Mouse (Mus musculus) neural tube, embryonic 11.5 days (tissue): ENCODE measurements at regions not wholly inside any gene's neighbourhood (a gene's known extent, or its start where the extent isn't known, plus 50 kb on each side); places are given as distances from the start of the nearest gene placed in this dataset.

Experiments used
- ATAC-seq: fragments of 200-750 bp; cut with Nextera tagmentation; 2 replicates; pipeline ENCODE4 v1.8.0; 2017; ENCODE audit warnings: moderate number of reproducible peaks, mild to moderate bottlenecking, moderate TSS enrichment, moderate library complexity; ENCODE audit not compliant: insufficient read depth, low FRiP score, low TSS enrichment
- DNase-seq: peaks from one replicate; pipeline ENCODE4 v3.0.0-alpha.2; 2015; ENCODE audit warnings: low spot score
- H3K27ac ChIP-seq: fragments of 300-500 bp; sonication (generic); 2 replicates; pipeline ENCODE4 v1.5.1; 2014; ENCODE audit warnings: low read depth, mild to moderate bottlenecking, low read length
- H3K27me3 ChIP-seq: fragments of 300-500 bp; sonication (generic); 2 replicates; pipeline ENCODE4 v1.6.1; 2014; ENCODE audit warnings: mild to moderate bottlenecking, low read length, mixed read lengths; ENCODE audit not compliant: control insufficient read depth, insufficient read depth
- H3K36me3 ChIP-seq: fragments of 300-500 bp; sonication (generic); 2 replicates; pipeline ENCODE4 v1.6.1; 2014; ENCODE audit warnings: mild to moderate bottlenecking, low read length, moderate library complexity, mixed read lengths; ENCODE audit not compliant: control insufficient read depth, insufficient read depth
- H3K4me1 ChIP-seq: fragments of 300-500 bp; sonication (generic); 2 replicates; pipeline ENCODE4 v1.6.1; 2014; ENCODE audit warnings: low read length, mixed read lengths; ENCODE audit not compliant: control insufficient read depth, insufficient read depth
- H3K4me2 ChIP-seq: fragments of 300-500 bp; sonication (generic); 2 replicates; pipeline ENCODE4 v1.6.1; 2014; ENCODE audit warnings: low read depth, mild to moderate bottlenecking, moderate library complexity
- H3K4me3 ChIP-seq: fragments of 300-500 bp; sonication (generic); 2 replicates; pipeline ENCODE4 v1.5.1; 2014; ENCODE audit warnings: low read depth, low read length
- H3K9ac ChIP-seq: fragments of 300-500 bp; sonication (generic); 2 replicates; pipeline ENCODE4 v1.6.1; 2014; ENCODE audit warnings: mild to moderate bottlenecking, low read length
- H3K9me3 ChIP-seq: fragments of 300-500 bp; sonication (generic); 2 replicates; pipeline ENCODE4 v1.6.1; 2016; ENCODE audit warnings: low read length; ENCODE audit not compliant: control insufficient read depth
- WGBS: fragments of 180-500 bp; shearing (Covaris S2); extraction: QIAGEN DNeasy Blood & Tissue Kit; methylation state at CpG from one replicate; pipeline ENCODE4 v1.1.7; 2014; 5-methylcytosine and 5-hydroxymethylcytosine counted together

DNA sequence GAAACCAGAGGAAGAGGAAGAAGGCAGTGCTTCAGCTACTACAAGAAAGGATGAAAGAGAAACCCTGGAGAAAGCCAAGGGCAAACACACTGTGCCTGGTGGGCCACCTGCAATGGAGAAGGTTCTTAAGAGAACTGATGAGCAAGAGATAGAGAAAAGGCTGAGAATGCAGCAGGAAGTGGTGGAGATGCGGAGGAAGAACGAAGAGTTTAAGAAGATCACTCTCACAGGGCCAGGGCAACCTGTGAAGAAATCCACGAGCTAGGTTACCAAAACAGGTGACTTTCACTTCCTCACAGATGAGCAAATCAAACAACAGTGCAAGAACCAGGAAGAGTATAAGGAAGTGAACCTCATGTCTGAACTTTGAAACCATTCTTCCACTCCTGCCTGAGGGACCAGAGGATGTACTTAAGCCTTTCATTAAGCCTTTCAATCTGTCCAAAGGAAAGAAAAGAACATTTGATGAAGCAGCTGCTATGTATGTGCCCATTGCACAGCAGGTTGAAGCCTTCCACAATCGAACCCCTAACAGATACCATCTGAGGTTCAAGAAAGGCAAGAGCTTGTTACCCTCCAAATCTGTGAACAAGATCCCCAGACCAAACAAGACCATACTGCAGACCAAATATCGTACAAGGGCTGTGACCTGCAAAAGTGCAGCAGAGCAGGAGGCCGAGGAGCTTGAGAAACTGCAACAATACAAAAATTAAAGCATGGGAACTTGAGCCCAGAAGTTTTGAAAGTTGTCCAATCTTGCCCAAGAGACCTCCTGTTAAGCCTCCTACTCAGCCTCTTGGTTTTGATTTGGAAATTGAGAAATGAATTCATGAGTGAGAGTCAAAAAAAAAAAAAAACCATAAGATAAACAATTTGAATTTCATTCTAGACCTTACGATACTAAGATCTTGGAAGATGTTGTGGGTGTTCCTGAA is 91.6 kb upstream of the Zfp462 start:
- 90% methylated on average over 7 of the region's 7 CpGs for WGBS

DNA sequence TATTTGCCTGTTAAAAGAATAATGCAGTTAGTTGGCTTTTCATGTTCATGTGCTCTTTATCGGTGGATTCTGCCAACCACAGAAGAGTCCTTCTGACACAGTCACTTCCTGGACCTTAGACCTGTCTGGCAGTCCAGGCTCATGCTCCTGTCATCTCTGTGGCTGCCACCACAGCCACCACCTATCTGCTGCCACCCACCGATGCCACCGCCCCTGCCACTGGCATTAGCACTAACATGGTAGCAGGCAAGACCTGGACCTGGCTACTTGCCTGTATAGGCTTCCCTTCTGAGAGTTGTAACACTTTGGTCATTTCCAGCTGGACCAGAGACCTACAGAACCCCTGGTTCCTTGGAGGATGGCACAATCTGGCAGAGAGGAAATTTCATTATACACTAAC is 86.2 kb upstream of the Zfp462 start:
- DNase-seq (no peak), ATAC-seq (no peak)
- 95% methylated on average over 3 of the region's 3 CpGs for WGBS
- no peaks in the 10 kb centered on the region for H3K36me3 ChIP-seq
- H3K4me2 ChIP-seq: no peak overlapping the region
- H3K4me3 ChIP-seq: no peak overlapping the region
- no peaks in the 10 kb centered on the region for H3K9me3 ChIP-seq
- H3K9ac ChIP-seq: no peak overlapping the region
- no peak overlapping the region for H3K27ac ChIP-seq
- no peaks in the 10 kb centered on the region for H3K4me1 ChIP-seq
- H3K27me3 ChIP-seq: no peaks in the 10 kb centered on the region

More for the DNA sequence above, 91.6 kb upstream of the Zfp462 start:
- Histone ChIP-seq H3K9ac (no peak overlapping the region), H3K36me3 (no peaks in the 10 kb centered on the region), H3K9me3 (no peaks in the 10 kb centered on the region), H3K4me2 (no peak overlapping the region), H3K4me3 (no peak overlapping the region), H3K27me3 (no peaks in the 10 kb centered on the region), H3K27ac (no peak overlapping the region), H3K4me1 (no peaks in the 10 kb centered on the region)
- DNase-seq (no peak), ATAC-seq (no peak)

DNA sequence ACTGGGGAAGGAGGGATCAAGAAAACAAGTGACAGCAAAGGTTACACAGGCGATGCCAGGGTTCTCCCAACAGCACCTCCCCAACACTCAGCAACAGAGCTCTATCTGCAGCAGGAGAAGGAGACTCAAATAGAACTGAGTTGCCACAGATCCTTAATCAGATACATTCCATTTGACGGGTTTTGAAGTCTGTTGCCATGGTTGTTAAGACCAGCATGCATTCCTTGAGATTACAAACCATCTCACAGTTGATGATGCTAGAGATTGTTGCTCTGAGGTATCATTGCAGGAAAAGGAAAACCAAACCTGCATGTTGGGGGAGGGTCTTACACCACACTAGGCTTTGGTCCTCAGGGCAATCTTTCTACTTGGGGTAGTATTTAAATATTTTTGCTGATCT is 78.8 kb upstream of the Zfp462 start:
- no peak for ATAC-seq
- Histone ChIP-seq H3K27ac (no peak overlapping the region), H3K36me3 (no peaks in the 10 kb centered on the region), H3K9ac (no peak overlapping the region), H3K4me2 (no peak overlapping the region), H3K4me3 (no peak overlapping the region), H3K4me1 (no peaks in the 10 kb centered on the region), H3K9me3 (no peaks in the 10 kb centered on the region), H3K27me3 (no peaks in the 10 kb centered on the region)
- 83% methylated on average over 2 of the region's 2 CpGs for WGBS
- no peak for DNase-seq

DNA sequence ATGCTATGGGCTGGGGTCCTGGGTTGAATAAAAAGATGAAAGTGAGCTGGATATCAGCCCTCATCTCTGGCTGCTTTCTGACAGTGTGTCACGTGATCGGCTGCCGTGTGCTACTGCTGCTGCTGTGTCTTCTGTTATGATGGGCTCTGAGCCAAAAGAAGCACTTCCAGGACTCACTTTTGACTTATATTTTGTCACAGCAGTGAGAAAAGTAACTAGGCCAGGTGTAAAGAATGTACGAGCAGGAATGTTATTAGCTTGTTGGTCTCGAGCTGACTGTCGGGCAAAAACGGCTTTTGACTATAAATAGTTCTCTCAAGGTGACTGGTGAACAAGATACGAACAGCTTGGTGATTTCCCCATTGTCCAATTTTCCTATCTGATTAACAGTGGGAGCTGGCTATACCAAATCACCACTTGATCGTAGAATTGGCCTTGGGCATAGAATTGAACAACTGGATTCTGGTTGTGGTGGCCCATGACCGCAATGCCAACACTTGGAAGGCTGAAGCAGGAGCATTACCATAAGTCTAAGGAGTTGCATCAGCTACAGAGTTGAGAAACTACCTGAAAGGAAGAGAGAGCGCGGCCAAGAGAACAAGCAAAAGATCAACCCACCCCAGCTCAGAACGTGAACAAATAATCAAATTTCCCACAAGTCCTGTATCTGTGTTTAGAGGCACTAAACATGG is 70.6 kb upstream of the Zfp462 start:
- H3K9me3 ChIP-seq: no peaks in the 10 kb centered on the region
- H3K27me3 ChIP-seq: no peaks in the 10 kb centered on the region
- H3K4me3 ChIP-seq: no peak overlapping the region
- no peak overlapping the region for H3K27ac ChIP-seq
- ATAC-seq (no peak), DNase-seq (no peak)
- H3K4me1 ChIP-seq: no peaks in the 10 kb centered on the region
- no peak overlapping the region for H3K9ac ChIP-seq
- 91% methylated on average over 13 of the region's 13 CpGs for WGBS
- no peaks in the 10 kb centered on the region for H3K36me3 ChIP-seq
- H3K4me2 ChIP-seq: no peak overlapping the region

GRCm38 (mm10) chr4:54875506-54875905 is 69.3 kb upstream of the Zfp462 start:
- 94% methylated on average over 8 of the region's 8 CpGs for WGBS
- Histone ChIP-seq H3K27me3 (no peaks in the 10 kb centered on the region), H3K4me1 (no peaks in the 10 kb centered on the region), H3K4me2 (no peak overlapping the region), H3K4me3 (no peak overlapping the region), H3K27ac (no peak overlapping the region), H3K36me3 (no peaks in the 10 kb centered on the region), H3K9ac (no peak overlapping the region), H3K9me3 (no peaks in the 10 kb centered on the region)
- no peak for DNase-seq
- no peak for ATAC-seq

GRCm38 (mm10) chr4:54877361-54877760 is 67.5 kb upstream of the Zfp462 start:
- Histone ChIP-seq H3K4me2 (no peak overlapping the region), H3K27me3 (no peaks in the 10 kb centered on the region), H3K36me3 (no peaks in the 10 kb centered on the region), H3K9me3 (no peaks in the 10 kb centered on the region), H3K4me1 (no peaks in the 10 kb centered on the region), H3K4me3 (no peak overlapping the region), H3K9ac (no peak overlapping the region), H3K27ac (no peak overlapping the region)
- no peak for ATAC-seq
- WGBS: 80% methylated on average over 2 of the region's 2 CpGs
- no peak for DNase-seq

- no peak overlapping the region for H3K4me3 ChIP-seq
- no peaks in the 10 kb centered on the region for H3K27me3 ChIP-seq
- no peaks in the 10 kb centered on the region for H3K36me3 ChIP-seq
- WGBS: 90% methylated on average over 3 of the region's 3 CpGs
- no peak overlapping the region for H3K27ac ChIP-seq
- H3K4me1 ChIP-seq: no peaks in the 10 kb centered on the region
- DNase-seq (no peak), ATAC-seq (no peak)
- no peak overlapping the region for H3K9ac ChIP-seq
- no peak overlapping the region for H3K4me2 ChIP-seq
- H3K9me3 ChIP-seq: no peaks in the 10 kb centered on the region
Measured at GRCm38 (mm10) chr4:54878531-54878930, 66.3 kb upstream of the Zfp462 start.

GRCm38 (mm10) chr4:54893288-54893687 is 51.6 kb upstream of the Zfp462 start:
- ATAC-seq: peak; percentile 61
- Histone ChIP-seq H3K9me3 (no peaks in the 10 kb centered on the region), H3K4me2 (no peak overlapping the region), H3K27me3 (no peaks in the 10 kb centered on the region), H3K36me3 (no peaks in the 10 kb centered on the region), H3K4me3 (no peak overlapping the region), H3K9ac (no peak overlapping the region), H3K27ac (peak overlapping the region; percentile 85), H3K4me1 (0 out of 2 replicates have a peak, but pooled peaks cover 5% of the 10 kb centered on the region)
- DNase-seq: peak; percentile 31
- WGBS: 53% methylated on average over 5 of the region's 5 CpGs
